ENCODE assay signal across 19 mouse cellular contexts in genomic region chr12:104519721-104520120, GRCm38 (mm10). TPM values are rescaled to one million over a fixed set of nuclear protein-coding genes. Genes with fewer than 3 reads are reported as not detected.
"Had no signal": no experiment of that assay in that cellular context is flagged by ENCODE, and none has a peak within 500 bp of the region (broad histone marks: within the 10 kb centered on the region; RNA-seq: fewer than 3 reads in every experiment).

No protein-coding gene starts in this region.

- DNase-seq: retina, postnatal 1 day; right cerebral cortex, adult 18-20 months; right cerebral cortex, postnatal 14 days; right cerebral cortex, postnatal 25 days; right cerebral cortex, postnatal 4 days; spleen, adult 18-20 months; thymus, adult 18-20 months; thymus, adult 2 months; thymus, postnatal 14 days; thymus, postnatal 25 days; thymus, postnatal 4 days had no signal

- H3K27ac ChIP-seq: neural tube, embryonic 12.5 days; neural tube, embryonic 13.5 days; neural tube, embryonic 15.5 days; stomach, embryonic 15.5 days; stomach, postnatal 0 days had no signal

- H3K9ac ChIP-seq: neural tube, embryonic 12.5 days; neural tube, embryonic 13.5 days; neural tube, embryonic 15.5 days; stomach, embryonic 15.5 days had no signal

- H3K27me3 ChIP-seq: neural tube, embryonic 12.5 days; neural tube, embryonic 13.5 days; neural tube, embryonic 15.5 days; stomach, embryonic 15.5 days had no signal

- H3K9me3 ChIP-seq: neural tube, embryonic 15.5 days; stomach, embryonic 15.5 days had no signal

- H3K4me2 ChIP-seq: neural tube, embryonic 12.5 days; neural tube, embryonic 13.5 days; neural tube, embryonic 15.5 days; stomach, embryonic 15.5 days had no signal

- H3K4me1 ChIP-seq: neural tube, embryonic 12.5 days; neural tube, embryonic 13.5 days; neural tube, embryonic 15.5 days; stomach, embryonic 15.5 days had no signal

- H3K4me3 ChIP-seq: neural tube, embryonic 12.5 days; neural tube, embryonic 13.5 days; neural tube, embryonic 15.5 days; stomach, embryonic 15.5 days had no signal

- H3K36me3 ChIP-seq: neural tube, embryonic 12.5 days; neural tube, embryonic 13.5 days; neural tube, embryonic 15.5 days; stomach, embryonic 15.5 days had no signal

RNA-seq across cellular contexts. Expression of gene Gsc, which starts 46.6 kb away (rescaled TPM):
- total RNA-seq: neutrophil, adult 5-6 weeks had no signal
- polyA plus RNA-seq: neural tube, embryonic 13.5 days; neural tube, embryonic 14.5 days; neural tube, embryonic 15.5 days; small intestine, adult 2 months had no signal
